Mouse (Mus musculus) forebrain, embryonic 13.5 days (tissue): Measurements from ENCODE around the gene Cel. TPM values are rescaled to one million over a fixed set of nuclear protein-coding genes. Genes with fewer than 3 reads are reported as not detected.

ENCODE experiments used
- ATAC-seq: fragments of 200-750 bp; cut with Nextera tagmentation; 2 replicates; pipeline ENCODE4 v1.8.0; 2017
- H3K27ac ChIP-seq: fragments of 300-500 bp; sonication (generic); 2 replicates; pipeline ENCODE4 v1.5.1; 2015; ENCODE audit warnings: inconsistent platforms, mild to moderate bottlenecking, moderate library complexity
- H3K27me3 ChIP-seq: fragments of 300-500 bp; sonication (generic); 2 replicates; pipeline ENCODE4 v1.6.1; 2015; ENCODE audit warnings: mild to moderate bottlenecking, inconsistent platforms
- H3K36me3 ChIP-seq: fragments of 300-500 bp; sonication (generic); 2 replicates; pipeline ENCODE4 v1.6.1; 2015; ENCODE audit warnings: mild to moderate bottlenecking, inconsistent platforms; ENCODE audit not compliant: poor library complexity, severe bottlenecking
- H3K4me1 ChIP-seq: fragments of 300-500 bp; sonication (generic); 2 replicates; pipeline ENCODE4 v1.6.1; 2015; ENCODE audit warnings: inconsistent platforms
- H3K4me2 ChIP-seq: fragments of 300-500 bp; sonication (generic); 2 replicates; pipeline ENCODE4 v1.6.1; 2015; ENCODE audit warnings: inconsistent platforms, mild to moderate bottlenecking, moderate library complexity
- H3K4me3 ChIP-seq: fragments of 300-500 bp; sonication (generic); 2 replicates; pipeline ENCODE4 v1.5.1; 2015; ENCODE audit warnings: mild to moderate bottlenecking, inconsistent platforms
- H3K9ac ChIP-seq: fragments of 300-500 bp; sonication (generic); 2 replicates; pipeline ENCODE4 v1.6.1; 2015; ENCODE audit warnings: mild to moderate bottlenecking, inconsistent platforms
- H3K9me3 ChIP-seq: fragments of 300-500 bp; sonication (generic); replicated peaks from 2 replicates; pipeline ENCODE4 v1.6.1; 2016; ENCODE audit warnings: inconsistent platforms
- WGBS: fragments of 180-500 bp; shearing (Covaris S2); methylation state at CpG from one replicate; pipeline ENCODE4 v1.1.7; 2015; 5-methylcytosine and 5-hydroxymethylcytosine counted together
- polyA plus RNA-seq: library from polyadenylated mRNA; unstranded; fragments of >200 nt; fragmentation: Nextera tagmentation; extraction: Ambion mirVana; gene quantifications from 2 replicates; pipeline ENCODE4 v1.2.1, GENCODE M21; 2015

Cel gene
- polyA plus RNA-seq, 1 experiment from 2014 or later = not detected

DNA sequence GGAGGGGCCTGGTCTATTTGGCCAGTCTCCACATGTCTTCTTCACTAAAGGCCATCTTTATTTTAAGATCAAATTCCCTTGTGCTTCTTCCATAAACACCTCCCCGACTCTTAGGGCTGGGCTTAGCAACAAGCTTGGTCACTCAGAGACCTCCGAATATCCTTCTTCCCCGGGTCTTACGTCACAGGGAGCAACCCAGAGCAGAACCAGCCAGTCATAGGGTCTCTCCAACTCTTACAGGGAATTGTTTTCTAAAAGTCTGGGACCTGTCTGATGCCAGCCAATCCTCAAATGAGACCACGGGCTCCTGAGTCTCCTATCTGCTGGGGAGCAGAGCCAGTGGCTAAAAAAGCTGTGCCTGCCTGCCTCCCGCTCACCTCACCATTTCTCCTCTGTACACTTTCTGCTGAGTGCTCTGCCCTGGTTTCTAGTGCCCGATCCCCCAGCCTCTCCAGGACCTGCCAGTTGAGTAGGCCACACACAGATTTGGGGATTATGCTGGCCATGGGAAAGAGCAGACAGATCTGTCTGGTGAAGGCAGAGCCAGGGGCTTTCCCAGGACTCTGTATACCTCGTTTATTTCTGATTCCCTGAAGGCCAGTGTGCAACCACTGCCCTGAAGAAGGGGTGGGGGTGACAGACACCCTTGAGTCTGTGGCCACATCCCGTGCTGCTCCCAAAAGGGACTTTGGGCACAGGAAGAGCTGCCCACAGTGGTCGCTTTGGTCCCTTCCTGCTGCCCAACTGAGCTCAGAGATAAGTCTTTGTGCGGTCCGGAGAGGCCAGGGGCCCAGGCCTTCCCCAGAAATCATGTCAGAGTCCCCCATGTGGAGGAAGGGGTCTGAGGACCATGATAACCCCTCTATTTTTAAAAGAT is 35.7 kb upstream of the Cel start:
- H3K36me3 ChIP-seq = no peaks in the 10 kb centered on the region
- no peak overlapping the region for H3K27ac ChIP-seq
- WGBS = 65% methylated on average over 12 of the region's 12 CpGs
- H3K9me3 ChIP-seq = no peaks in the 10 kb centered on the region
- H3K4me2 ChIP-seq = no peak overlapping the region
- 0 out of 2 replicates have a peak, but pooled peaks cover 3% of the 10 kb centered on the region for H3K27me3 ChIP-seq
- no peak overlapping the region for H3K9ac ChIP-seq
- H3K4me3 ChIP-seq = no peak overlapping the region
- ATAC-seq = no peak
- H3K4me1 ChIP-seq = no peaks in the 10 kb centered on the region

GRCm38 (mm10) chr2:28597733-28598547 is 34.7 kb upstream of the Cel start:
- Histone ChIP-seq H3K27me3 (0 out of 2 replicates have a peak, but pooled peaks cover 6% of the 10 kb centered on the region), H3K4me2 (no peak overlapping the region), H3K4me3 (no peak overlapping the region), H3K36me3 (no peaks in the 10 kb centered on the region), H3K27ac (no peak overlapping the region), H3K4me1 (no peaks in the 10 kb centered on the region), H3K9ac (no peak overlapping the region), H3K9me3 (no peaks in the 10 kb centered on the region)
- 85% methylated on average over 7 of the region's 7 CpGs for WGBS
- ATAC-seq = no peak

- 90% methylated on average over 7 of the region's 7 CpGs for WGBS
- ATAC-seq = no peak
- Histone ChIP-seq H3K27ac (no peak overlapping the region), H3K4me1 (no peaks in the 10 kb centered on the region), H3K4me3 (no peak overlapping the region), H3K36me3 (no peaks in the 10 kb centered on the region), H3K27me3 (0 out of 2 replicates have a peak, but pooled peaks cover 6% of the 10 kb centered on the region), H3K4me2 (no peak overlapping the region), H3K9me3 (no peaks in the 10 kb centered on the region), H3K9ac (no peak overlapping the region)
Measured at GRCm38 (mm10) chr2:28596998-28597397, 33.8 kb upstream of the Cel start.

DNA sequence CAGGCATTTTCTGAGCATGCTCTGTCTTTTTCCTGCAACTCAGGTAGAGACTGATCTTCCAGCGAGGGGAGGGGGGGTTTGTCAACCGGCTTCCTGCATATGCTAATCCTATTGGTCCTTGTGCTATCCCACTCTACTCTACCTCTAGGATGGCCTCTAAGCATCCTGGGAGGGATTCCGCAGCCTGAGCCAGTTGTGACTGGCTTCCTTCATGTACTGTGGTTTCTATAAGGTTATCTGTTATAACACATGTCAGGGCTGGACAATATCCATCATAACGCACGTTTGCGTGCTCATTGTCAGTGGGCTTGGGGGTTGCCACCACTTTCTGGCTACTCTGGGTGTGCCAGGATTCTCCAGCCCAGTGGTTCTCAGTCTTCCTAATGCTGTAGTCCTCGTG is 32.8 kb upstream of the Cel start:
- Histone ChIP-seq H3K27ac (no peak overlapping the region), H3K9me3 (no peaks in the 10 kb centered on the region), H3K36me3 (no peaks in the 10 kb centered on the region), H3K4me1 (no peaks in the 10 kb centered on the region), H3K27me3 (0 out of 2 replicates have a peak, but pooled peaks cover 8% of the 10 kb centered on the region), H3K4me2 (no peak overlapping the region), H3K9ac (no peak overlapping the region), H3K4me3 (no peak overlapping the region)
- ATAC-seq = no peak
- 75% methylated on average over 7 of the region's 7 CpGs for WGBS

- no peak for ATAC-seq
- no peak overlapping the region for H3K4me2 ChIP-seq
- 9% methylated on average over 15 of the region's 15 CpGs for WGBS
Measured at GRCm38 (mm10) chr2:28592809-28593208, 29.6 kb upstream of the Cel start.

GRCm38 (mm10) chr2:28591479-28591878 is 28.3 kb upstream of the Cel start:
- no peak for ATAC-seq
- no peaks in the 10 kb centered on the region for H3K4me1 ChIP-seq
- no peak overlapping the region for H3K9ac ChIP-seq
- H3K36me3 ChIP-seq = no peaks in the 10 kb centered on the region
- H3K4me3 ChIP-seq = no peak overlapping the region
- H3K9me3 ChIP-seq = no peaks in the 10 kb centered on the region
- no peak overlapping the region for H3K4me2 ChIP-seq
- WGBS = 78% methylated on average over 2 of the region's 2 CpGs
- H3K27ac ChIP-seq = no peak overlapping the region
- peaks cover 16% of the 10 kb centered on the region; the same call in 1 of the 2 replicates for H3K27me3 ChIP-seq

More at GRCm38 (mm10) chr2:28592809-28593208, 29.6 kb upstream of the Cel start:
- Histone ChIP-seq H3K9ac (no peak overlapping the region), H3K4me3 (no peak overlapping the region), H3K27me3 (peaks cover 16% of the 10 kb centered on the region; the same call in 1 of the 2 replicates), H3K36me3 (no peaks in the 10 kb centered on the region), H3K9me3 (no peaks in the 10 kb centered on the region), H3K27ac (no peak overlapping the region), H3K4me1 (no peaks in the 10 kb centered on the region)

GRCm38 (mm10) chr2:28588574-28588973 is 25.4 kb upstream of the Cel start:
- peaks cover 4% of the 10 kb centered on the region; the same call in 1 of the 2 replicates for H3K4me1 ChIP-seq
- H3K36me3 ChIP-seq = no peaks in the 10 kb centered on the region
- no peak overlapping the region for H3K9ac ChIP-seq
- no peak overlapping the region for H3K27ac ChIP-seq
- no peaks in the 10 kb centered on the region for H3K9me3 ChIP-seq
- no peak overlapping the region for H3K4me3 ChIP-seq
- peaks cover 15% of the 10 kb centered on the region; the same call in 1 of the 2 replicates for H3K27me3 ChIP-seq
- 44% methylated on average over 1 of the region's 1 CpGs for WGBS
- no peak overlapping the region for H3K4me2 ChIP-seq
- ATAC-seq = no peak

GRCm38 (mm10) chr2:28585730-28586129 is 22.5 kb upstream of the Cel start:
- Histone ChIP-seq H3K27me3 (peaks cover 8% of the 10 kb centered on the region; the same call in 1 of the 2 replicates), H3K36me3 (peaks cover 5% of the 10 kb centered on the region; the same call in 1 of the 2 replicates), H3K4me3 (no peak overlapping the region), H3K4me1 (peaks cover 25% of the 10 kb centered on the region), H3K4me2 (no peak overlapping the region), H3K9me3 (no peaks in the 10 kb centered on the region), H3K9ac (no peak overlapping the region), H3K27ac (no peak overlapping the region)
- no peak for ATAC-seq
- 48% methylated on average over 2 of the region's 2 CpGs for WGBS

DNA sequence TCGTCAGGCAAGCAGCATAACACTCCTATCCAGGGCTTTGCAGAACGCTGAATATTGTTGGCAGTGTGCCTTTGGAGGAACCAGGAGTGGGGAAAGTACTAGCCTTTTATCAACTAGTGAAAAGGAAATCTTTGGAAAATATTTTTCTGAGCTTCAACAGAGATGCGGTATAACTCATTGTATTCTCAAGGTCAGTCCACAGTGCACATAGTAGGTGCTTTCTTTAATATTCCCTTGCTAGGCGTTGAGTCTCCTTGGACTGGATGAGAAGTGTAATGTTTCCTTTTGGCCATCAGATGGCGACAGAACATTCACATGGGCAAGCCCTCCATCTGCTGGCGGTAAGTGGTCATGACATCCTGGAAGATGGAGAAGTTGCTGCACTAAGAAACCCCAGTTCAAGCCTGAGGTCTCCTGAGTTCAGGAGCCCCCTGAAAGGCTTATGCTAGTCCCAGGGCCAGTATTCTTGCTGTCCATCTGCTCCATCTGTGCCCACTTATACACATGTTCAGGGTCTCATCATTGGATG is 21.9 kb upstream of the Cel start:
- H3K4me3 ChIP-seq = no peak overlapping the region
- H3K9ac ChIP-seq = no peak overlapping the region
- H3K27me3 ChIP-seq = 0 out of 2 replicates have a peak, but pooled peaks cover 3% of the 10 kb centered on the region
- ATAC-seq = no peak
- peaks cover 28% of the 10 kb centered on the region for H3K4me1 ChIP-seq
- peaks cover 8% of the 10 kb centered on the region; the same call in 1 of the 2 replicates for H3K36me3 ChIP-seq
- H3K9me3 ChIP-seq = no peaks in the 10 kb centered on the region
- H3K27ac ChIP-seq = no peak overlapping the region
- no peak overlapping the region for H3K4me2 ChIP-seq
- 18% methylated on average over 6 of the region's 6 CpGs for WGBS

- Histone ChIP-seq H3K36me3 (peaks cover 21% of the 10 kb centered on the region), H3K27ac (peak within 1 kb of the TSS; percentile 87), H3K27me3 (0 out of 2 replicates have a peak, but pooled peaks cover 2% of the 10 kb centered on the region), H3K4me1 (peaks cover 28% of the 10 kb centered on the region), H3K9me3 (no peaks in the 10 kb centered on the region), H3K4me3 (peak within 1 kb of the TSS; percentile 69), H3K9ac (peak within 1 kb of the TSS; percentile 77), H3K4me2 (peak within 1 kb of the TSS; percentile 75)
- no peak for ATAC-seq
- 78% methylated on average over 9 of the region's 9 CpGs for WGBS
Measured at GRCm38 (mm10) chr2:28583651-28584050, 20.4 kb upstream of the Cel start, which contains the start of gene Gtf3c5. Gene Gtf3c5, minus strand, starts transcription at chr2:28583751.

- Histone ChIP-seq H3K4me3 (peak overlapping the region; percentile 69), H3K9me3 (no peaks in the 10 kb centered on the region), H3K27me3 (0 out of 2 replicates have a peak, but pooled peaks cover 2% of the 10 kb centered on the region), H3K36me3 (peaks cover 30% of the 10 kb centered on the region), H3K4me1 (peaks cover 28% of the 10 kb centered on the region), H3K4me2 (peak overlapping the region; percentile 75), H3K9ac (peak overlapping the region; percentile 77), H3K27ac (peak overlapping the region; percentile 87)
- peak; percentile 95 for ATAC-seq
- WGBS = under 1% methylated on average over 56 of the region's 56 CpGs
Measured at GRCm38 (mm10) chr2:28582647-28583353, 19.6 kb upstream of the Cel start.
